Mouse (Mus musculus) C2C12 (cell line): Measurements from ENCODE around the gene Gcg.

Experiments used
- CTCF ChIP-seq: IDR thresholded peaks from one replicate; pipeline ENCODE4 v1.5.1; 2011; ENCODE audit not compliant: control insufficient read depth, insufficient read depth, insufficient read length
- MAX ChIP-seq: IDR thresholded peaks from one replicate; pipeline ENCODE4 v1.6.1; 2011; ENCODE audit warnings: mild to moderate bottlenecking, control low read depth
- MYOD1 ChIP-seq: IDR thresholded peaks from one replicate; pipeline ENCODE4 v1.6.1; 2011; ENCODE audit warnings: low read depth; ENCODE audit not compliant: control insufficient read depth, insufficient read length
- MYOG ChIP-seq: IDR thresholded peaks from one replicate; pipeline ENCODE4 v1.6.1; 2011; ENCODE audit not compliant: control insufficient read depth, insufficient read length; ENCODE audit errors: extremely low read depth
- USF1 ChIP-seq: IDR thresholded peaks from one replicate; pipeline ENCODE4 v1.6.1; 2011; ENCODE audit warnings: low read depth, mild to moderate bottlenecking, control low read depth, moderate library complexity

DNA sequence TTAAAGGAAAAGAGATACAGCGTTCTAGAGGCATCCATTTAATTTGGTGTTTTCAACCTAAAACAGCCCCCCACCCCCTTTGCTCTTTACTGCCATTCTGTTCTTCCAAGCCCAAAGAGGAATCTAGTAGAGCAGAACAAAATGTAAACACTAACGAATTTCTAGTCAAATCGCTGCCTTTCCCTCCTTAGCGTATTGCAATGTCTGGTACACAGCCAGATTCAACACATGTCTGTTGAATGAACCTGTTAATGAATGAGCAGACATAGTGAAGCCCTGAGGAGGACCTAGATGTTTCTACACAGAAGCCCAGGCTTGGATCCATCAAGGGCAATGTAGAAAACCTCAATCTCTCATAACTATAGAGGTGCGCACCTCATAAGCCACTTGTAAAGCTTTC, 15.4 kb upstream of the Gcg start:
- TF ChIP-seq USF1 = no peak
- TF ChIP-seq CTCF = no peak
- TF ChIP-seq MAX = no peak
- TF ChIP-seq MYOD1 = no peak
- no peak for TF ChIP-seq MYOG
